9 mouse cellular contexts compared by ENCODE assay signal in the genomic region with DNA sequence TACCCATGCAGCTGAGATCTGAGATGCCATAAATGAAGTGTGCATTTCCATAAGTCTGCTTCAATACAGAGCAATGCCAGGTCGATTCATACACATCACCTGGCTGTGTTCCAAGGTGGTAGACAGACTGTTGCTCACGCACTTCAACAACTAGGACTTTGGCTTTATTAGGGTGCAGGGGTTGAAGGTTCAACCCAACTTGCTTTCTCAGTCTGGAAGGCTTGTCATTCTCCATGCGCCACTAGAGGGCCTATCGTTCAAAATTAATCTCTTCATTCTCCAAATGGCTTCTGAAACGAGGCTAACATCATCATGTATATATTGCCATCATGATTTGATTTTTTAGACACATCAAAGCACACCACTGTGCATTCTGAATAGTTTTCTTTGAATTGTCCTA.
A peak's percentile ranks its signal among the peaks of the same experiment; 100 is the strongest.
DNase-seq lines count a peak whose midpoint lies in the region; ATAC-seq and TF ChIP-seq lines count a peak whose summit lies in the region.
"Had no signal": no experiment of that assay in that cellular context is flagged by ENCODE, and none has a peak within 500 bp of the region (broad histone marks: within the 10 kb centered on the region; RNA-seq: fewer than 3 reads in every experiment).

No protein-coding gene starts in this region.

- H3K36me3 ChIP-seq in kidney, adult 2 months (ENCODE audit: control insufficient read depth, insufficient read depth, low read length) = no peaks in the 10 kb centered on the region
- no peaks in the 10 kb centered on the region for H3K36me3 ChIP-seq in kidney, embryonic 14.5 days (ENCODE audit: control insufficient read depth, insufficient read depth, low read length)
- no peaks in the 10 kb centered on the region for H3K36me3 ChIP-seq in lung, postnatal 0 days (ENCODE audit: insufficient read depth, low read length)

- TF ChIP-seq EP300 in lung, postnatal 0 days (IDR thresholded peaks at IDR 0.05) = no peak

- no peak overlapping the region for H3K4me2 ChIP-seq in kidney, embryonic 14.5 days (replicated peaks; ENCODE audit: low read depth, low read length)
- no peak overlapping the region for H3K4me2 ChIP-seq in lung, postnatal 0 days (replicated peaks; ENCODE audit: low read depth, low read length)

- peak; percentile 42 for TF ChIP-seq CTCF in kidney, adult 2 months (conservative IDR thresholded peaks at IDR 0.05; ENCODE audit: insufficient read depth, insufficient read length, low read depth, low read length)
- peak; percentile 67 for TF ChIP-seq CTCF in lung, postnatal 0 days (IDR thresholded peaks at IDR 0.05)

- TF ChIP-seq POLR2A in kidney, adult 2 months (IDR thresholded peaks at IDR 0.05; ENCODE audit: low read depth, low read length) = no peak

- H3K27ac ChIP-seq in kidney, adult 2 months (ENCODE audit: insufficient read depth, low read depth, low read length) = no peak overlapping the region
- no peak overlapping the region for H3K27ac ChIP-seq in kidney, embryonic 14.5 days (ENCODE audit: low read depth, low read length)
- H3K27ac ChIP-seq in lung, postnatal 0 days (ENCODE audit: low read length) = no peak overlapping the region

- no peak for ATAC-seq in kidney, embryonic 14.5 days (ENCODE audit: low FRiP score, low TSS enrichment)
- peak; percentile 40 for ATAC-seq in activated CD4-positive, CD25-positive, alpha-beta regulatory T cell, adult 4 months
- peak; percentile 88 for ATAC-seq in frontal cortex, adult (ENCODE audit: low TSS enrichment)
- no peak for ATAC-seq in lung, postnatal 0 days

- no peak overlapping the region for H3K4me3 ChIP-seq in kidney, adult 2 months (ENCODE audit: insufficient read depth, low read depth, low read length)
- no peak overlapping the region for H3K4me3 ChIP-seq in kidney, embryonic 14.5 days (ENCODE audit: low read length)
- H3K4me3 ChIP-seq in lung, postnatal 0 days (ENCODE audit: low read depth, low read length) = no peak overlapping the region
- H3K4me3 ChIP-seq: myocyte had no signal

- no peak overlapping the region for H3K9ac ChIP-seq in kidney, embryonic 14.5 days (ENCODE audit: low read depth, low read length)
- no peak overlapping the region for H3K9ac ChIP-seq in lung, postnatal 0 days (replicated peaks; ENCODE audit: low read depth)

- peak; percentile 38 for DNase-seq in kidney, adult 2 months
- DNase-seq in CD4-positive helper T cell, adult 2 months (ENCODE audit: low read depth, low spot score) = peak; percentile 24
- DNase-seq in lung, postnatal 0 days (ENCODE audit: low spot score) = peak; percentile 17
- DNase-seq in T-cell, adult 2 months (ENCODE audit: low spot score) = no peak
- DNase-seq in urinary bladder, adult 18-20 months (ENCODE audit: low spot score in 2 of 2) = no peak

- H3K27me3 ChIP-seq in kidney, adult 2 months (replicated peaks; ENCODE audit: control insufficient read depth, insufficient read depth, low read length) = no peaks in the 10 kb centered on the region
- H3K27me3 ChIP-seq in kidney, embryonic 14.5 days (ENCODE audit: control insufficient read depth, insufficient read depth, low read length) = no peaks in the 10 kb centered on the region
- H3K27me3 ChIP-seq in lung, postnatal 0 days (replicated peaks; ENCODE audit: insufficient read depth, low read length) = no peaks in the 10 kb centered on the region

- H3K9me3 ChIP-seq in kidney, embryonic 14.5 days (ENCODE audit: control insufficient read depth, low read length) = no peaks in the 10 kb centered on the region
- H3K9me3 ChIP-seq in lung, postnatal 0 days (ENCODE audit: low read length) = no peaks in the 10 kb centered on the region

- no peaks in the 10 kb centered on the region for H3K4me1 ChIP-seq in kidney, adult 2 months (ENCODE audit: control insufficient read depth, insufficient read depth, low read length)
- H3K4me1 ChIP-seq in kidney, embryonic 14.5 days (ENCODE audit: control insufficient read depth, insufficient read depth, low read length) = no peaks in the 10 kb centered on the region
- no peaks in the 10 kb centered on the region for H3K4me1 ChIP-seq in lung, postnatal 0 days (ENCODE audit: insufficient read depth, low read depth, low read length)

- WGBS in kidney, adult 2 months = 4% methylated on average over 5 of the region's 5 CpGs
- WGBS in kidney, embryonic 14.5 days = 26% methylated on average over 5 of the region's 5 CpGs
- WGBS in lung, postnatal 0 days = 10% methylated on average over 5 of the region's 5 CpGs

Comparison
In these comparisons a context has a peak if more than half of its experiments do, and no peak if none do; other contexts are left out.
1. DNase-seq: peak in kidney, adult 2 months (single experiment), CD4-positive helper T cell, adult 2 months (single experiment) and lung, postnatal 0 days (single experiment); none in T-cell, adult 2 months (single experiment) and urinary bladder, adult 18-20 months (0 of 2).
2. ATAC-seq: peak in activated CD4-positive, CD25-positive, alpha-beta regulatory T cell, adult 4 months (single experiment) and frontal cortex, adult (single experiment); none in kidney, embryonic 14.5 days (single experiment) and lung, postnatal 0 days (single experiment).